Mouse (Mus musculus) kidney, adult 2 months (tissue): ENCODE data around the gene Olfr1338. TPM values are rescaled to one million over a fixed set of nuclear protein-coding genes. Genes with fewer than 3 reads are reported as not detected.
"Not testable (repeated sequence)": the region's sequence is repeated elsewhere in the genome, so short reads cannot be mapped to it uniquely, and the experiment has no call there.

Experiments
- DNase-seq: peaks from one replicate; pipeline ENCODE4 v3.0.0; 2021
- H3K27ac ChIP-seq: fragments of 200-500 bp; 2 replicates; pipeline ENCODE4 v1.5.1; 2012; ENCODE audit warnings: low read depth, low read length, control low read depth, inconsistent platforms; ENCODE audit not compliant: insufficient read depth
- H3K27me3 ChIP-seq: fragments of 200-500 bp; replicated peaks from 2 replicates; pipeline ENCODE4 v1.6.1; 2012; ENCODE audit warnings: mild to moderate bottlenecking, moderate library complexity, low read length, inconsistent platforms; ENCODE audit not compliant: control insufficient read depth, insufficient read depth
- H3K36me3 ChIP-seq: fragments of 200-500 bp; 2 replicates; pipeline ENCODE4 v1.6.1; 2012; ENCODE audit warnings: mild to moderate bottlenecking, moderate library complexity, low read length, inconsistent platforms; ENCODE audit not compliant: control insufficient read depth, insufficient read depth
- H3K4me1 ChIP-seq: fragments of 200-500 bp; 2 replicates; pipeline ENCODE4 v1.6.1; 2011; ENCODE audit warnings: low read length; ENCODE audit not compliant: control insufficient read depth, insufficient read depth
- H3K4me3 ChIP-seq: fragments of 200-500 bp; 2 replicates; pipeline ENCODE4 v1.5.1; 2011; ENCODE audit warnings: mild to moderate bottlenecking, low read depth, low read length, control low read depth; ENCODE audit not compliant: insufficient read depth
- CTCF ChIP-seq: fragments of 200-500 bp; conservative IDR thresholded peaks from 2 replicates; pipeline ENCODE4 v1.5.1; 2011; ENCODE audit warnings: low read depth, mild to moderate bottlenecking, control low read depth, low read length, moderate library complexity, mixed read lengths; ENCODE audit not compliant: insufficient read depth, insufficient read length
- POLR2A ChIP-seq: fragments of 200-500 bp; IDR thresholded peaks from one replicate; pipeline ENCODE4 v1.6.1; 2011; ENCODE audit warnings: low read depth, low read length, control low read depth
- WGBS: fragments of 180-500 bp; shearing (Covaris S2); methylation state at CpG from one replicate; pipeline ENCODE4 v1.1.7; 2018; 5-methylcytosine and 5-hydroxymethylcytosine counted together
- polyA plus RNA-seq: library from polyadenylated mRNA; depleted of rRNA; stranded (reverse); fragments of >200 nt; gene quantifications from 2 replicates; pipeline ENCODE4 v1.2.3, GENCODE M21; 2012; rRNA removed

Gene Olfr1338
- not detected in 2 replicates for polyA plus RNA-seq

DNA sequence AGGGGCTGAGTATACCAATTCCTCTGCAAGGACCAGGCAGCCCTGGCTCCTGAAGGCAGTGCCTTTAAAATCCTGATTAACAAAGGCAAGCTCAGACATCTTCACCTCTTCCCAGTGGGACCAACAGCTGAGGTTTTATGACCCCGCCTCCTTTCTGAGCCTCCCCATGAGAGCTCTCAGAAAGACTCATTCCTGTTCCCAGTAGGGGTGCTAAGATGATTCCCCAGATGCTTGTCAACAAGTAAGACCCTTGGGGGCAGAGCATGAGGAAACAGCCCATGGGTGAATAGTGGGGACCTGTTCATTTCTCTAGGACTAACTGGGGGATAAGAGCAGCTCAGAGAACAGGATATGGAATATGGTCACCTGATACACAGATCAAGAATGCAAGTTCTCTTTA lies at the start of gene Olfr1338:
Gene Olfr1338 (minus strand): TSS at position 101 of the 400 bp plus-strand sequence.
- WGBS = 78% methylated on average over 1 of the region's 1 CpGs
- TF ChIP-seq POLR2A = no peak
- TF ChIP-seq CTCF = no peak
- Histone ChIP-seq H3K27me3 (no peaks in the 10 kb centered on the region), H3K4me3 (no peak within 1 kb of the TSS), H3K4me1 (no peaks in the 10 kb centered on the region), H3K36me3 (no peaks in the 10 kb centered on the region), H3K27ac (no peak within 1 kb of the TSS)
- no peak for DNase-seq

DNA sequence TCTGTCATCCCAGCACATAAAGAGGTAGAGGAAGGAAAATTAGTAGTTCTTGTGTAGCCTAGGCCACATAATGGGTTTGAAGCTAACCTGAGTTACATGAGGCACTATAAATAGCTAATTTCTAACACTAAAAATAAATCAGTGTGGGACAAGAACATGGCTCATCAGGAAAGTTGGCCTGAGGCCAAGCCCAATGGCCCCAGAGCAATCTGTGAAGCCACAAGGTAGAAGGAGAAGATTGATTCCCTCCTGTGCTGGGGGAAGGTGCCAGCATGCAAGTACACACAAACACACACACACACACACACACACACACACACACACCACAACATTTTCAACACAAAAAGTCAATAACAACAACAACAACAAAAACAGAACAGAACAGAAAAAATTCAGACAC lies 34.3 kb upstream of the Olfr1338 start:
- not testable (repeated sequence) for DNase-seq, H3K27ac ChIP-seq, H3K36me3 ChIP-seq, H3K4me3 ChIP-seq, H3K4me1 ChIP-seq, H3K27me3 ChIP-seq

DNA sequence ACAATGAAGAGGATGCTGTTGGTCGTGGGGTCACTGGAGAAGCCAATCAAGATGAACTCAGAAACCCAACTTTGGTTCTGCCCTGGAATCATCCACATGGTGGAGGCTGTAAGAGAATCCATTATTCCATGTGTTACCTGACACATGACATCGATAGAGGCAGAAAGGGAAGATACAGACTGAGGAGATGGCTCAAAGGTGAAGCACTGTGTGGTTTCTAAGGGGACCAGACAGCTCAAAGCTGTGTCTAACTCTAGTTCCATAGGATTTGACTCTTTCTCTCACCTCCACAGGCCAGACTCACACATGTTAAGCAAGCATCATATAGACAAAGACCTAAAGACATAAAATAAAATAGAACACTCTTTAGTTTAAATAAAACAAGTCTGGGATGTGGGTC lies 23.9 kb upstream of the Olfr1338 start, which contains the start of gene Olfr1337:
Gene Olfr1337 (minus strand): TSS at position 101 of the 400 bp plus-strand sequence.
- H3K36me3 ChIP-seq = no peaks in the 10 kb centered on the region
- H3K4me1 ChIP-seq = no peaks in the 10 kb centered on the region
- 79% methylated on average over 2 of the region's 2 CpGs for WGBS
- no peak within 1 kb of the TSS for H3K4me3 ChIP-seq
- H3K27me3 ChIP-seq = no peaks in the 10 kb centered on the region
- DNase-seq = no peak
- no peak within 1 kb of the TSS for H3K27ac ChIP-seq
- no peak for TF ChIP-seq POLR2A
- no peak for TF ChIP-seq CTCF

DNA sequence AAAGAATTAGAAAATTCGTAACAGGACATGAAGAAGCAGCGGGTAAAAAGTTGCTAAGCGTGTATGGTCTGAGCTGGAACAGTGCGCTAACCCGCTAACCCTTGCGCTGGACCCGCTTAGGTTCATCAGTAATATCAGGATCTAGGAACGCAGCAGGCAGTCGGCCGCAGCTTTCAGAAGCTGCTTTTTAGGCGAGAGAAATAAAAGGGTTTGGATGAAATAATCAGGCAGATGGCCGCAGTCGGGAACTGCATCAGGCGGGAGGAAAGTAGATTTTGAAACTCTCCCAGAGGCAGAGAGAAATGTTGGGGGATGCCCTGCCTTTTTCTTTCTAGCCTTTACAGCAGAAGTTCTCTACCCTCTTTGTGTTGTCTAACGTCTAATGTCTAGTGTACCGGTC lies 16.7 kb downstream of the Olfr1338 start:
- Histone ChIP-seq H3K36me3 (no peaks in the 10 kb centered on the region), H3K4me3 (no peak overlapping the region), H3K27ac (no peak overlapping the region), H3K4me1 (no peaks in the 10 kb centered on the region), H3K27me3 (no peaks in the 10 kb centered on the region; the same call in 1 of the 2 replicates)
- DNase-seq = no peak
- 16% methylated on average over 16 of the region's 16 CpGs for WGBS
- TF ChIP-seq CTCF (no peak), POLR2A (no peak)

DNA sequence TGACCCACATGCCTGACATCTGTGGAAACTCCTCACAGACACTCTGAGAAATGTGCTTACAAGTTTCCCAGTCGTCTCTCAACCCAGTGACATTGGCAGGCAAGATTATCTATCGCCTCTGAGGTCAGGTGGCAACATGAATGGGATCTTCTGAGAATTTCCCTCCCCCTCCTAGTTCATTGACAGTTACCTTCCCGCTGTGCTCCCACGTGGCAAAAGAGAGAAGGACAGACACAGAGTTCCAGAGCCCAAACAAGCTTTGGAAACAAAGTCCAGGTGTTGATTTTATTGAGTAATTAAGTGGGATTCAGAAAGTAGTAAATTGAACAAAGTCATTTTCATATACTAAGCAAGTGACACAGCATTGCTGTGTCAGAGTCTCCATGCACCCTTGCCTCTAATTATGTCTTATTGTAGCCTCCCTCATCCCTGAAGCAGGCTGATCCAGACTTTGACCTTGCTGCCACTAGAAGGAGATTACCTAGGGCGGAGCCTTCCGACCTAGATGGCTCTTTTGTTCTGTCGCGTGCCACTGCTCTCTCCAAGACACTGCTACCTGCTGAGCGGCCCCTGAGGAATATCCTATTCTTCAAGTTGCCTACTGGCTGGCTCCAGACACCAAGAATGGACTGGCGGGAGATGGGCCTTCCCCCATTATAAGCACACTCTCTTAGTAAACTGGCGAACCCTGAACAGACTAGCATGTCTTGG lies 17.4 kb downstream of the Olfr1338 start:
- H3K4me1 ChIP-seq = no peaks in the 10 kb centered on the region
- no peak for DNase-seq
- no peaks in the 10 kb centered on the region; the same call in 1 of the 2 replicates for H3K27me3 ChIP-seq
- H3K27ac ChIP-seq = no peak overlapping the region
- no peak overlapping the region for H3K4me3 ChIP-seq
- H3K36me3 ChIP-seq = no peaks in the 10 kb centered on the region
- WGBS = 9% methylated on average over 11 of the region's 11 CpGs
- TF ChIP-seq CTCF (no peak), POLR2A (no peak)

DNA sequence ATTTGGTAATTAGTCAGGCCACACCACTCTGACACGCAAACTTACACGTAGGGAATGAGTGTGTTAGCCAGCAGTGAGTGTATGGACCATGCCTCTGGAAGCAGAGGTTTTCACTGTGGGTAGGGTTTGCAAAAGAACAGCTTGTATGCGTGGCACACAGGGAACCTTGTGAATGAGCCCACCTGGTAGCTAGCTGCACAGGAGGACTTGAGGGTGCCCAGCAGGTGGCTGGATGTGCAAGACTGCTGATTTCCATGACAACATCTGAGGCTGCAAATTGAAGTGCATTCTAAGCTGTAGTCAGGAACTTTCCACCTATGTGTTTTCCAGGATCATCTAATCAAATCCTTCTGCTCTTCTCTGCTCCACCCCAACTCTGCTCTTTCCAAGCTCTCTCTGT lies 19.0 kb downstream of the Olfr1338 start:
- no peaks in the 10 kb centered on the region for H3K36me3 ChIP-seq
- no peak overlapping the region for H3K27ac ChIP-seq
- no peak overlapping the region for H3K4me3 ChIP-seq
- no peaks in the 10 kb centered on the region; the same call in 1 of the 2 replicates for H3K27me3 ChIP-seq
- no peak for TF ChIP-seq CTCF
- TF ChIP-seq POLR2A = no peak
- no peaks in the 10 kb centered on the region for H3K4me1 ChIP-seq
- DNase-seq = no peak
- WGBS = 61% methylated on average over 3 of the region's 3 CpGs

DNA sequence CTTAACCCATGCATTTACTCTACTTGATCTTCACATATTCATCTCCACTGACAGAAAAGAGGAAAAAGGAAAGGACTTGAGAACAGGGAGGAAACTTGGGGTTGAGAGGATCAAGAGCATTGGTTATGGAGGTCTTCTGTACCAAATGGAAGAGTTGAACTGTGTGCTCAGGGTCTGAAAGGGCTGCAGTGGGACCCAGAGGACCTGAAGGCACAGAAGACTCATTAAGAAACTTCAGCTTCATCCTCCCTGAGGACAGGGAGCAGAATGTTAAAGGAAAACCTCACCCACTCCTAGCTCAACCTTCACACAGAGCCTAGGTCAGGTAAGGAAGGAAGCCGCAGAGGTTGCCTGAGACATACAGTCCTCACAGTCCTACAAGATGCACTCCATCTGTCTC lies 26.7 kb downstream of the Olfr1338 start, which contains the start of gene Olfr1339:
Gene Olfr1339 (plus strand): TSS at position 301 of the 400 bp plus-strand sequence.
- no peaks in the 10 kb centered on the region for H3K27me3 ChIP-seq
- H3K4me3 ChIP-seq = no peak within 1 kb of the TSS
- DNase-seq = no peak
- H3K4me1 ChIP-seq = no peaks in the 10 kb centered on the region
- no peak for TF ChIP-seq POLR2A
- no peak for TF ChIP-seq CTCF
- no peaks in the 10 kb centered on the region for H3K36me3 ChIP-seq
- no peak within 1 kb of the TSS for H3K27ac ChIP-seq
- WGBS = 95% methylated on average over 1 of the region's 1 CpGs
